Mouse (Mus musculus): Measurements from ENCODE around the gene Thap3.

The Thap3 gene

DNA sequence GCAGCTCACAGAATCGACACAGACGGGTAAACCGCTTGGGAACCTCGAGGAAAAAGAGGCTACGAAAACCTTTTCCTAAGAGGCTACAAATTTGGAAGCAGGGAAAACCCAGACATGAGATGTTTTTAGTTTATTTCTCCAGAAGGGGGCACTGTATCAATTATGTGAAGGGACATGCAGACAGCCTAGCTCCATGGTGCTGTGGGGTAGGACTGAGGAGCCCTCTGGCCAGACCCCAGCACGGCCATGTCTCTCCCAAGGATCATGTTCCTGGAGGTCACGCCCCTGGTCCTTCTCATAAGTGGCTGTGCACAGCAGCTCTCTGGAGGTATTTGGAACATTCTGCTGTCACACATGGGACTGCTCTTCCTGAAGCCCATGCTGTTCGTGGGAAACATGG lies 8.1 kb downstream of the Thap3 start:
- peak; percentile 35 for DNase-seq

GRCm38 (mm10) chr4:151977748-151978147 lies 11.0 kb downstream of the Thap3 start:
- DNase-seq: peak; percentile 78

- peak; percentile 12 for DNase-seq
Observed at GRCm38 (mm10) chr4:151975441-151975840, 13.4 kb downstream of the Thap3 start.

DNA sequence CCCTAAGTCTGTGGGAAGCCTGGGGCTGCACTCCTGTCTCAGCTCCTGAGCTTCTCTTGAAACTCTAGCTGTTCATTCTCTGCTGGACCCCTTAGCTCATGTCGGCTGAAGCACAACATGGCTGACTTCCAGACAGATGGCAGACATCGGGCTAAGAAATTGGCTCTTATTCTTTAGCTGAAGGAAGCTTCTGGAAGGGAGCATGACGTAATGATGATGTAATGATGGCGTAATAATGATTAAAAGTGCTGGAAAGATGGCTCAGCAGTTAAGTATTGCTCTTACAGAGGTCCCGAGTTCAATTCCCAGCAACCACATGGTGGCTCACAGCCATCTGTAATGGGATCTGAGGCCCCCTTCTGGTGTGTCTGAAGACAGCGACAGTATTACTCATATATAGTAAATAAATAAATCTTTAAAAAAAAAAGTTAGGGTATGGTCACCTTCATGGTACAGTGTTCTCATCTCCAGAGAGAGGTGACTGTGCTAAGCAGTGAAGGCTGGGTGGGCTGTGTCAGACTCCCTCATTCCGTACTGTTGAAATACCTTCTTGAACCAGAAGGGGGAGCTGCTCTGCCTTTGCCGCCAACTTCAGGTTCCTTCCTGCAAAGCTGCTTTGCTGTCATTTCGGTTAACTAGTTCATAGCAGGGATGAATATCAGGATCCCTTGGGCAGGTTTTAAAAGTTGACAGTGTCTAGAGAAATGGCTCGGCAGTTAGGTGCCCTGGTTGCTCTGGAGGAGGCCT lies 16.4 kb downstream of the Thap3 start:
- DNase-seq: no peak

- no peak for DNase-seq
Observed at GRCm38 (mm10) chr4:151968204-151968921, 20.4 kb downstream of the Thap3 start.

DNA sequence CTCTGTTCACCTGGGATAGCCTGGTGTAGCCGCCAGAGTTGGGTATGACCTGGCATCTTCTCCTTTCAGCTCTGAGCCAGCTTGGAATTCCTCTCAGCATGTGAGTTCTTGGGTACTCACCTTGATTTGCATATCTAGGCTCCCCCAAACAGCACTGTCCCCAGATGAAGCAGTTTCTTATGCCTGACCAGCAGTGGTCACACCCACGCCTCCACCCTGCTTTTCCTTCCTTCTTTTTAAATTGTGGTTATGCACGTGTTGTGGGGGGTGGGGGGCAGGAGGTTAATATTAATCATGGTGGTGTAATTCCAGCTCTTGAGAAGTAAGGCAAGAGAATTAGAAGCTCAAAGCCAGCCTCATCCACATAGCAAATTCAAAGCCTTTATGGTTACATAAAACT lies 26.0 kb downstream of the Thap3 start:
- no peak for DNase-seq

- no peak for DNase-seq
Observed at GRCm38 (mm10) chr4:151960513-151960854, 28.3 kb downstream of the Thap3 start.

GRCm38 (mm10) chr4:151959849-151960512 lies 28.8 kb downstream of the Thap3 start:
- no peak for DNase-seq

DNA sequence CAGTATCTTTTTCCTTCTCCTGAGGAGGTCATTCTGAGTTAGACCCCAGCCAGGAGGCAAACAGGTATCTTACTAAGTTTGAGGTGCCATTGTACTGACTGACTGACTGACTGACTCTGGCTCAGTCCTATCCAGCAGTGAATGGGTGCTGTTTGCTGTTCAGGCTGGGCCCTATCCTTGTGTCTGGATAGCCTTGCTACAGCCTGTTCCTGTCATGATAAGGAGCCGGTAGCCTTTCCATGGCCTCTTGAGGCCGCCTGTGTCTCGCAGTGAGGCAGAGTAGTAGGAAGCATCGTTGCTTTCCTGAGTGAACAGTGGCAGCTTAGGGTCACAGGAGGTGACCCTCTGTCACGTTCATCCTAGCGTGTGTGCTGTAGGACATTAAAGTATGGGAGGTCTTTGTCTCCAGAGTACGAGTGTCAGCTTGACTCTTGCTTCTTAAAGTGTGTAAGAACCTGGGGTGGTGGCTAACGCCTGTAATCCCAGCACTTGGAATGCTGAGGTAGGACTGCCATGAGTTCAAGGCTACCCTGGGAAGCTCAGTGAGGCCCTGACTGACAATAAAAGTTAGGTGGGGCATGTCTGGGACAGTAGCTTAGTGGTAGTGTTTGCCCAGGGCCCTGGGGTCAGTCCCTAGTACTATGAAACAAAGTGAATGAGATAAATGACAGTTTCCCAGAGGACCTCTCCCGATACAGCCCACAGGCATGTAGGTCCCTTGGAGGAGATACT lies 31.0 kb downstream of the Thap3 start:
- no peak for DNase-seq

DNA sequence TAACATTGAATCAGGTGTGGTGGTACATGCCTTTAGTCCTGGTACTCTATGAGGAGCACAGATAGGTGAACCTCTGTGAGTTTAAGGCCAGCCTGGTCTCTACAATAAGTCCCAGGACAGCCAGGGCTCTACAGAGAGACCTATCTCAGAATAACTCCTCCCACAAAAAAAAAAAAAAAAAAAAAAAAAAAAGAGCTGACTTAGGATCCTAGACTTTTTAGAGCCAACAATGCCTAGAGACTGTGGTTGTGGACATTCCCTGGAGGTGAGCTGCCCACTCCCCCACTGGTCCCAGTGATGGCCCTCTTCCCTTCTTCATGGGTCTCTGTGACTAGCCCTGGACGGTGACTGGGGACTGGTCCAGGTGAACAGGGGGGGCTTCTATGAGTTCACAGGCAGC lies 33.0 kb downstream of the Thap3 start:
- no peak for DNase-seq

DNA sequence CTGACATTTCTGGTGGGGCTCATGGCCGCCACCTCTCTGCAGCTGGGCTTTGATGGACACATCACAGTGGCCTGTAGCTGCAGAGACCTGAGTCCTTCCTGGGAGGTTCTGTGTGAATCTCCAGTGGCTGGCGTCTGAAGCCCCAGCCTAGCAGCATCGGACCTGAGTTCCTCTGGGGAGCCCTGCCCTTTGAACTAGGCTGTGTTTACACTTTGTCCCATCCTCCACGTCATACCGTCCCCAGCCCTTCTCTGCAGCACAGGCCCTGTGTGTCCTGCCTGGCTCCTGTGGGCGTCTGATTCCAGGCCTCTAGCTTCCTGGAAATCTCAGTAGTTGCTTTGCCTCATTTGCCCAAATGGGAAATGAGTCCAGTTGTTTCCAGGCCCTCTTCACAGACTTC lies 35.6 kb downstream of the Thap3 start:
- DNase-seq: no peak

- peak; percentile 42 for DNase-seq
Observed at GRCm38 (mm10) chr4:151948497-151949471, 40.0 kb downstream of the Thap3 start.

GRCm38 (mm10) chr4:151946211-151946610 lies 42.6 kb downstream of the Thap3 start:
- no peak for DNase-seq

- no peak for DNase-seq
Observed at GRCm38 (mm10) chr4:151938089-151938488, 50.7 kb downstream of the Thap3 start.

DNA sequence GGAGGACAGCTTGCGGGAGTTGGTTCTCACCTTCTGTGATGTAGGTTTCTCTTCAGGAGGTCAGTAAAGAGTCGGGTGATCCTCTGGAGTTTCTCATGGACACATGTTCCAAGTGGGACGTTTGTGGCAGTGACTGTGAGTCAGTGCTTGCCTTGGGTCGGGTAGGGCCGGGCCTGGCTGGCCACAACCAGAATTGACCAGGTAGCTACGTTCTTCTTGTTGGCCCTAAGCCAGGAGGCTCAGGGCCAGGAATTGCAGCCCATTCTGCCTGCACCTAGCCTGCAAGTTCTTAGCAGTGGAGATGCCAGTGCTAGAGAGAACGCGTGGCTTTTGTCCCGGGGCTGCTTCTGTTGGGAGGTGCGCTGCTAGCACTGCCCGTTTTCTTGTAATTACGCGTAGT lies 51.4 kb downstream of the Thap3 start:
- DNase-seq: no peak

- peak; percentile 23 for DNase-seq
Observed at GRCm38 (mm10) chr4:151934215-151934572, 54.6 kb downstream of the Thap3 start.

DNA sequence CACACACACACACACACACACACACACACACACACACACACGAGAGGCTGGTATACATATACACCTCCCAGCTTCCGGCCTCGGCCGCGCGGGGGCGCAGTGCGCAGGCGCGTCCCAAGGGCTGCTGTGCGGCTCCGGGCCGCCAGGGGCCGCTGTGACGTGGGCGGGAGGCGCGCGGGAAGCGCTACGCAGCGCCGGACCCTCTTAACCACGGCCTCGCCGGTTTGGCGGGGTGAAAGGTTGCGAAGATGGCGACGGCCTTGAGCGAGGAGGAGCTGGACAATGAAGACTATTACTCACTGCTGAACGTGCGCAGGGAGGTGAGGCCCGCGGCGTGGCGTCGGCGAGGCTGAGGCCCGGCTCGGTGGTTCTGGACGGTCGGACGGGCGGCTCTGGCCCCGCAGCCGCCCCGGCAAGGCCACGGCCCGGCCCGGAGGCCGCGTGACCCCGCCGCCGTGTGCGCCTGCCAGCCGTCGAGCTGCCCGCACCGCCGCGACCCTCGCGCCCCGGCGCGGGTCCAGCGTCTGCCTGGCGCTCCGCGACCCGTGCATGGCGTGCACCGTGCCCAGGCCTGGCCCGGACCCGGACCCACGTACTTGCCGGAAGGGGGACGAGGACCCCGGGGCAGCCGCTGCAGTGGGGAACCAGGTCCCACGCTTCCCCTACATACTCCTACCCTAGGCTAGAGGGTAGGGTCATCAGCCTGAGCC lies 55.1 kb downstream of the Thap3 start, which contains the start of gene Dnajc11:
Dnajc11 (plus strand) TSS at position 187 of the 710 bp plus-strand sequence.
- DNase-seq: peak; percentile 92
